Mouse (Mus musculus) C2C12 (cell line): ENCODE measurements around the gene Dstn.

Source experiments
- CTCF ChIP-seq: IDR thresholded peaks from one replicate; pipeline ENCODE4 v1.5.1; 2011; ENCODE audit not compliant: control insufficient read depth, insufficient read depth, insufficient read length
- FOSL1 ChIP-seq: IDR thresholded peaks from one replicate; pipeline ENCODE4 v1.8.0; 2011; ENCODE audit warnings: mild to moderate bottlenecking, low read length; ENCODE audit not compliant: poor library complexity, insufficient read depth, severe bottlenecking
- MAX ChIP-seq: IDR thresholded peaks from one replicate; pipeline ENCODE4 v1.6.1; 2011; ENCODE audit warnings: mild to moderate bottlenecking, control low read depth
- USF1 ChIP-seq: IDR thresholded peaks from one replicate; pipeline ENCODE4 v1.6.1; 2011; ENCODE audit warnings: low read depth, mild to moderate bottlenecking, control low read depth, moderate library complexity

DNA sequence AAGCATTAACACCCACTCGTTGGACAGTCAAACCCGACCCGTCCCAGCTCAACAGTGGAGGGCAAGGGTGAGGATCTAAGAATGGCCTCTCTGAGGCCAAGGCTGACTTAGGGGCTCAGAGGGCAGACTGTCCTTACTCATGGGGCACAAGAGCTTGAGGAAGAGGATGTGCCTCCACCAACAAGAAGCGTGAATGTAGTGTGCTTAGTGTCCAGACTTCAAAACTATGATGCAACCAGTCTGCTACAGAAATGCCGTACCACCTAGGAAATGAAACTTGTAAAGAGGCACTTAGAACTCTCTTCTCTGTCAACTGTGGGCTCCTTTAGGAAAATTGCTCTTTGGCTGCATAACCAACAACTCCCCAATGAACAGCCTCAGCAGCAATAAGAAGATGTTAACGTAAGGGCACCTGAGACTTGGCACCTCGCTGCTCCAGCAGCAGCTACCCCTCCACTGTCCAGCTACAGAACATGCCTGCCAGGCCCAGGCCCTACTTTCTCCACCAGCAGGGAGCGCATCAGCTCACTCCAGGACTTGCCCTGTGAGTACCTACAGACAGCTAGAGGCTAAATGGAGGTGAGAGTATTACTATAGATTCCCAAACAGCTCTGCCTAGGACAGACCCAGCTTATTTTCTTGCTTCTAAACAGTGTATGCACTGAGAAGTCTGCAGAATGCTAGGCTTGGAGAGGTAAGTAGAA, 63.5 kb downstream of the Dstn start:
- TF ChIP-seq CTCF: no peak
- no peak for TF ChIP-seq FOSL1
- TF ChIP-seq USF1: no peak
- no peak for TF ChIP-seq MAX
